Comparison of ENCODE assay signal across 12 mouse cellular contexts in the genomic region with DNA sequence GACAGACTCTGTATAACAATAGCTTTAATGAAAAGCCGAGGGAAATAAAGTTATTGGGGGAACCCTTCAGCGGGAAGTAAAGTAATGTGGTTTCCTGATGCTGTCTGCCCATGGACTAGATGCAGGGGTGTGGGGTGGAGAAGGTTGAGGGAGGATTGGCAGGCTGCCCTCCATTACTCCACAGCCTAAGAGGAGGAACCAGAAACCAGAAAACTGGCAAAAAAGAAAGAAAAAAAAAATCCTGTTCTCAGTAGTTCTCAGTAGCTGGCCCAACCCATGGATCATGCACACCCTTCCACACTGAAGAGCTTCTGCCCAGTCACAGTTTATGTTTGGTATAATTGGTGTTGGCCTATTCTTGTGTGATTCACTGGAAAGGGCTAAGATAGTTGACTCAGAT. TPM values are rescaled to one million over a fixed set of nuclear protein-coding genes. Genes with fewer than 3 reads are reported as not detected.
DNase-seq lines count a peak whose midpoint lies in the region; ATAC-seq lines count a peak whose summit lies in the region.
"Had no signal": no experiment of that assay in that cellular context is flagged by ENCODE, and none has a peak within 500 bp of the region (broad histone marks: within the 10 kb centered on the region; RNA-seq: fewer than 3 reads in every experiment).

No protein-coding gene starts in this region.

- H3K9me3 ChIP-seq in midbrain, embryonic 11.5 days (ENCODE audit: control insufficient read depth, low read length) = no peaks in the 10 kb centered on the region

- no peak overlapping the region for H3K4me3 ChIP-seq in midbrain, embryonic 11.5 days (ENCODE audit: low read depth, low read length)

- H3K9ac ChIP-seq in midbrain, embryonic 11.5 days (ENCODE audit: low read length) = no peak overlapping the region

- no peaks in the 10 kb centered on the region for H3K4me1 ChIP-seq in midbrain, embryonic 11.5 days (ENCODE audit: control insufficient read depth, insufficient read depth, low read length)

- no peaks in the 10 kb centered on the region for H3K27me3 ChIP-seq in midbrain, embryonic 11.5 days (ENCODE audit: control insufficient read depth, insufficient read depth, low read length)

- DNase-seq in adrenal gland, adult 2 months = peak; percentile 51
- DNase-seq in adrenal gland, adult 8-10 months = no peak
- DNase-seq in spleen, postnatal 36 days (ENCODE audit: low spot score in 2 of 2) = peak; percentile 29 to 51
- no peak for DNase-seq in spleen, adult 18-20 months
- peak; percentile 64 for DNase-seq in heart, adult 8-10 months (ENCODE audit: low spot score)
- no peak for DNase-seq in midbrain, embryonic 11.5 days (ENCODE audit: low spot score, missing footprints)
- DNase-seq in retina, postnatal 1 day = no peak
- DNase-seq: cerebellum, adult 18-20 months had no signal

- WGBS in midbrain, embryonic 11.5 days = 84% methylated on average over 2 of the region's 2 CpGs

- no peak overlapping the region for H3K27ac ChIP-seq in midbrain, embryonic 11.5 days (ENCODE audit: low read depth, low read length)

- no peaks in the 10 kb centered on the region for H3K36me3 ChIP-seq in midbrain, embryonic 11.5 days (ENCODE audit: control insufficient read depth, insufficient read depth, low read length)

- no peak overlapping the region for H3K4me2 ChIP-seq in midbrain, embryonic 11.5 days

- ATAC-seq in megakaryocyte progenitor cell, adult 5-6 weeks (replicated peaks; ENCODE audit: poor library complexity) = peak; percentile 40
- no peak for ATAC-seq in midbrain, embryonic 11.5 days (ENCODE audit: low FRiP score)

RNA-seq across cellular contexts. Expression of gene Tmigd3, which starts 27.6 kb away (rescaled TPM):
- not detected for total RNA-seq in adrenal gland, adult 2 months (2021)
- not detected in 2 replicates for polyA plus RNA-seq in adrenal gland, adult 2 months (2012; rRNA removed)
- total RNA-seq in adrenal gland, adult 8-10 months (2022) = not detected
- under 1 TPM in 3 of 4 experiments, not detected in 1; 0.27 to 0.62 (median 0.41) TPM for total RNA-seq in heart, adult 8-10 months (2022)
- 0.71 and 1.8 TPM in 2 replicates for total RNA-seq in megakaryocyte progenitor cell, adult 5-6 weeks (2015)
- 0.33 and 2.2 TPM in 2 replicates for total RNA-seq in megakaryocyte progenitor cell, adult 5-6 weeks (2017)
- not detected in 2 replicates for polyA plus RNA-seq in midbrain, embryonic 11.5 days (2014; fragmentation: Nextera tagmentation; extraction: Ambion mirVana)
- polyA plus RNA-seq: C2C12; liver, embryonic 16.5 days; neural tube, embryonic 11.5 days had no signal

RNA-seq across cellular contexts. Expression of gene Adora3, which starts 27.7 kb away (rescaled TPM):
- under 1 TPM; 0.12 to 0.35 TPM for total RNA-seq in adrenal gland, adult 2 months (2021)
- 0.18 and 0.28 TPM in 2 replicates for polyA plus RNA-seq in adrenal gland, adult 2 months (2012; rRNA removed)
- total RNA-seq in adrenal gland, adult 8-10 months (2022) = under 1 TPM in 2 of 4 experiments, not detected in 2; 0.27 to 0.46 TPM
- total RNA-seq in heart, adult 8-10 months (2022) = under 1 TPM in 3 of 4 experiments, not detected in 1; 0.25 to 0.44 (median 0.32) TPM
- total RNA-seq in megakaryocyte progenitor cell, adult 5-6 weeks (2015) = 0.81 and 1.4 TPM in 2 replicates
- total RNA-seq in megakaryocyte progenitor cell, adult 5-6 weeks (2017) = 0.20 TPM in 1 of 2 replicates, not detected in the other
- polyA plus RNA-seq in midbrain, embryonic 11.5 days (2014; fragmentation: Nextera tagmentation; extraction: Ambion mirVana) = not detected in 2 replicates
- polyA plus RNA-seq: C2C12 had no signal

RNA-seq across cellular contexts. Expression of gene I830077J02Rik, which starts 34.1 kb away (rescaled TPM):
- 1 to 10 TPM in 1 of 2 experiments, under 1 TPM in 1; 0.29 to 1.7 TPM for total RNA-seq in adrenal gland, adult 2 months (2021)
- 0.43 and 0.56 TPM in 2 replicates for polyA plus RNA-seq in adrenal gland, adult 2 months (2012; rRNA removed)
- total RNA-seq in adrenal gland, adult 8-10 months (2022) = 1 to 10 TPM in 3 of 4 experiments, under 1 TPM in 1; 0.24 to 1.7 (median 1.2) TPM
- 1 to 10 TPM in 1 of 4 experiments, under 1 TPM in 3; 0.28 to 1.3 (median 0.42) TPM for total RNA-seq in heart, adult 8-10 months (2022)
- total RNA-seq in megakaryocyte progenitor cell, adult 5-6 weeks (2015) = 33.1 and 45.9 TPM in 2 replicates
- 19.2 and 22.3 TPM in 2 replicates for total RNA-seq in megakaryocyte progenitor cell, adult 5-6 weeks (2017)
- polyA plus RNA-seq in midbrain, embryonic 11.5 days (2014; fragmentation: Nextera tagmentation; extraction: Ambion mirVana) = 0.63 and 0.83 TPM in 2 replicates

Comparison
In these comparisons a context has a peak if more than half of its experiments do, and no peak if none do; other contexts are left out.
1. DNase-seq: peak in adrenal gland, adult 2 months (single experiment), spleen, postnatal 36 days (2 of 2) and heart, adult 8-10 months (single experiment); none in adrenal gland, adult 8-10 months (single experiment), spleen, adult 18-20 months (0 of 2), midbrain, embryonic 11.5 days (single experiment) and retina, postnatal 1 day (single experiment).
2. RNA of gene I830077J02Rik, which starts 34.1 kb away (total RNA-seq): 19.2 to 45.9 TPM in megakaryocyte progenitor cell, adult 5-6 weeks; 0.29 to 1.7 TPM in adrenal gland, adult 2 months, 0.24 to 1.7 TPM in adrenal gland, adult 8-10 months and 0.28 to 1.3 TPM in heart, adult 8-10 months; every median in the first group is over 4 times any median in the second.